Mouse (Mus musculus) erythroblast, adult 5-6 weeks (primary cell): ENCODE data around the gene Fhod1. TPM values are rescaled to one million over a fixed set of nuclear protein-coding genes. Genes with fewer than 3 reads are reported as not detected.
"Not testable (repeated sequence)": the region's sequence is repeated elsewhere in the genome, so short reads cannot be mapped to it uniquely, and the experiment has no call there.

Experiments
- ATAC-seq: replicated peaks from 2 replicates; pipeline ENCODE4 v1.8.0; 2016; ENCODE audit warnings: moderate number of reproducible peaks, mild to moderate bottlenecking, moderate TSS enrichment, inconsistent platforms; ENCODE audit not compliant: poor library complexity, low FRiP score, severe bottlenecking
- total RNA-seq, 2 experiments: library from RNA; stranded (forward) in 1 of 2; stranded (reverse) in 1 of 2; fragments of 150-400 nt in 1 of 2; fragments of 200-764, 138-1000 nt in 1 of 2; gene quantifications; 2 replicates each; pipeline versions ENCODE4 v1.2.3 to v1.2.4; 2015 to 2017; ENCODE audit warnings: low replicate concordance in 2 of 2

Gene Fhod1
- total RNA-seq, 2 experiments from 2014 or later: 0.19 to 1.0 TPM

- peak; percentile 17; the same call in 1 of the 2 replicates for ATAC-seq
These were observed 49.2 kb downstream of the Fhod1 start for GRCm38 (mm10) chr8:105298351-105299252.

DNA sequence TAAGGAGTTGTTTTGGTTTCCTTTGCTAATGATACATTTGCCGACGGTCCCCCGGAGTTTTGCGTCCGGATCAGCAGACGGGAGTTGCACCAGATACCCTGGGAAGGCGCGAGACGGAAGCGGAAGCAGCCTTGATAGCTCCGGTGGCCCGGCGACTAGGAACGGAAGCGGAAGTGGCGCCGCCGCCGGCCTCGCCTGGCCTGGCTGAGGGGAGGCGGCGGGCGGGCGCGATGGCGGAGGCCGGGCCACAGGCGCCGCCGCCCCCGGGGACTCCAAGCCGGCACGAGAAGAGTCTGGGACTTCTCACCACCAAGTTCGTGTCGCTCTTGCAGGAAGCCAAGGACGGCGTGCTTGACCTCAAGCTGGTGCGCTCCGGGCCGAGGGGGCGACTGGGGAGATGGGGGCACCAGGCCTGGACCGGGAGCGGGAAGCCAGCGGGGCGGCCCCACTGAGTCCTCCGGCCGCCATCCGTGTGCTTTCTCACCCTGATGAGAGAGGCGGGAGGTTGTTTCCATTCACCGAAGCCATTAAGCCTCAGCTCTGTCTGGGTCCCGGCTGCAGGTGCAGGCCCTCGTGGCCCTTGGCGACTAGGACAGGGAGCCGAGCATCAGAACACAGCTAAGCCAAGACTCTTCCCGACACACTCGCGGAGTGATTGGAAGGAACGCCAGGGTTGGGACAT, 50.1 kb downstream of the Fhod1 start, which contains the start of gene E2f4:
E2f4 (plus strand) TSS at position 153 of the 682 bp plus-strand sequence.
- peak; percentile 73 for ATAC-seq

- ATAC-seq: no peak
These were observed 51.7 kb downstream of the Fhod1 start, which contains the start of gene Exoc3l for GRCm38 (mm10) chr8:105295895-105296573. Gene Exoc3l (minus strand): TSS chr8:105296101.

- no peak for ATAC-seq
These were observed 52.5 kb downstream of the Fhod1 start for GRCm38 (mm10) chr8:105295256-105295655.

DNA sequence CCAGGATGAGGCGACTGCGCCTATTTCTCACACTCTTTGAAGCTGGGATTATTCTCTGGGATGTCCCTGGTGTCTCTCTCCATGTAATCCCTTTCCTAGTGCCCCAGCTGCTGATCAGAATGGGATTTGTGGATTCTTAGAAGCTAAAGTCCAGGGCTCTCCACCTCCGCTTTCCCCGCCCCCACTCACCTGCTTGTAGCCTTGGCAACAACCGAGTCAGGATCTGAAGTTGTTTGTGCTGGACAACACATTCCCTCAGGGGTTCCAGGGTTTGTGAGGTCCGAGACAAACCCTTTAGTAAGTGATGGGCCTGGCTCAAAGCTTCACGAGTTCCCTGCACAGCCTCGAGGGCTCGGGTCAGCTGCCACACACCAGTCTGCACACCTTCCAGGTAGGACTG, 53.0 kb downstream of the Fhod1 start:
- ATAC-seq: no peak

DNA sequence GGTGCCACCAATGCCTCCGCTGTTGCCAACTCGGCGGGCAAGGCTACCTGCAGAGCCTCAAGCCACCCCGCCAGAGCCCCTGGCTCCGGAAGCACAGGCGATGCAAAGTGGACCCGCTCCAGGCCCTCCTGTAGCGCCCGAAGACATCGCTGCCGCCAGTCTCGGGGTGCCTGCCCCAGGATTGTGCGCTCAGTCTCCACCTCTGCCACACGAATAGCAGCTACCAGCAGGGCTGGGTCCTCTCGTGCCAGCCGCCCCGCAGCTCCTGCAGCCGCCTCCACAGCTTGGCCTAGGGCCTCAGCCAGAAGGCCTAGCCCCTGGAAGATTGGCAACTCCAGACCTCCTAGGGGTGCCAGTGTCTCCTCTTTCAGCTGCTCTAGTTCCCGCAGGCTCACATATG, 54.3 kb downstream of the Fhod1 start:
- ATAC-seq: no peak

DNA sequence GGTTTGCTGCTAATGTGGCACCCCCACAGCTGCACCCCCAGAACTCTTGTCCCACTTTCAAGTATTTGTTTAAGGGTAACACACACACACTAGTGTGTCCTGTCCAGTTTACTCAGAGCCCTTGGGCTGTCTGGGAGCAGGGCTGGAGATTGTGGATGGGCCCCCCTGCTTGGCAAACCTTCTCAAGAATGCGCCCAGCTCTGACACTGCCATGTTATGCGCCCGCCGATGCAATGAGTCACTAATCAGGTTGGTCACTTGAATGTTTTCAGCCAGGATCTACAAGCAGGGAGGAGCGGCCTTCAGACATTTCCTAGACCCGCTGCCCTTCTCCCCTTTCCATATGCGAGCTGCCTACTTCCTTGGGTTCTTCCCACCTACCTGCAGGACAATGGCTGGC, 55.3 kb downstream of the Fhod1 start:
- ATAC-seq: no peak

- not testable (repeated sequence) for ATAC-seq
These were observed 56.0 kb downstream of the Fhod1 start for GRCm38 (mm10) chr8:105291802-105292201.

DNA sequence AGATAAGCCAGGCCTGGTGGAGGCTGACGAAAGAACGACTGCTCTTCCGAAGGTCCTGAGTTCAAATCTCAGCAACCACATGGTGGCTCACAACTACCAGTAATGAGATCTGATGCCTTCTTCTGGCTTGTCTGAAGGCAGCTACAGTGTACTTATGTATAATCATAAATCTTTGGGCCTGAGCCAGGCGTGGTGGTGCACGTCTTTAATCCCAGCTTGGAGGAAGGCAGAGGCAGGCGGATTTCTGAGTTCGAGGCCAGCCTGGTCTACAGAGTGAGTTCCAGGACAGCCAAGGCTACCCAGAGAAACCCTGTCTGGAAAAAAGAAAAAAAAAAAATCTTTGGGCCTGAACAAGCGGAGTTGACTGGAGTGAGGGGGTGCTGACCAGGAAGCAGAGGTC, 56.4 kb downstream of the Fhod1 start:
- ATAC-seq: not testable (repeated sequence)

DNA sequence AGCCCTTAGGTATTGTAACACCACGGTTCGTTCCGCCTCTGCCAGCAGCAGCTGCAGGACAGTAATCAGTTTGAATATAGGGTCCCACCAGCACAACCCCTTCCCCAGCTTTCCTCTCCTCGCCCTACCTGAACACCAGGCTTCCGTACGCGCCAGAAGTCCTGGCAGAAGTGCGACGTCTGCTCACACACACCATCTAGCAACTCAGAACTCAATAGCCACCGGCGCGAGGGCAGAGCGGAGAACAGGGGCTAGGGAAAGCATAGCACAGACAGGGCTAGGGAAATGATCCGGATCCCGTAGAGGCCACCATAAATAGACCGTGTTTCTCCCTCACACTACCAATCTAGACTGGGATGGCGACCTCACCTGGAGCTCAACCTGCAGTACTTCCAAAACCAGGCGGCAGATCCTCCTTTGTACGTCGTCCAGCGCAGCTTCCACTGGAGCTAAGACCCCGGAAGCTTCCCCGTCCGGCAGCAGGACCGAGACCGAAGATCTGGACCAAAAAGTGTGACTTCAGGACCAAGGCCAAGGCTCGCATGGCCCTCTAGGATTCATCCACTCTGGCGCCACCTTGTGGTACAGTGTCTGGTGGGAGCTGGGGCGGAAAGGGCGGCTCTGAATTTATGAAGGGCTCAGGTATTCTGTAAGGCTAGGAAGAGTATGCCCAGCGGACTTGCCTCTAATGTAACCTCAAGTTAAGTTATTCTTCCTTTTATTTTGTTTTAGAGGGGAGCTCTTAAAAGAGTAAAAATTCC, 57.0 kb downstream of the Fhod1 start:
- ATAC-seq: peak; percentile 76

DNA sequence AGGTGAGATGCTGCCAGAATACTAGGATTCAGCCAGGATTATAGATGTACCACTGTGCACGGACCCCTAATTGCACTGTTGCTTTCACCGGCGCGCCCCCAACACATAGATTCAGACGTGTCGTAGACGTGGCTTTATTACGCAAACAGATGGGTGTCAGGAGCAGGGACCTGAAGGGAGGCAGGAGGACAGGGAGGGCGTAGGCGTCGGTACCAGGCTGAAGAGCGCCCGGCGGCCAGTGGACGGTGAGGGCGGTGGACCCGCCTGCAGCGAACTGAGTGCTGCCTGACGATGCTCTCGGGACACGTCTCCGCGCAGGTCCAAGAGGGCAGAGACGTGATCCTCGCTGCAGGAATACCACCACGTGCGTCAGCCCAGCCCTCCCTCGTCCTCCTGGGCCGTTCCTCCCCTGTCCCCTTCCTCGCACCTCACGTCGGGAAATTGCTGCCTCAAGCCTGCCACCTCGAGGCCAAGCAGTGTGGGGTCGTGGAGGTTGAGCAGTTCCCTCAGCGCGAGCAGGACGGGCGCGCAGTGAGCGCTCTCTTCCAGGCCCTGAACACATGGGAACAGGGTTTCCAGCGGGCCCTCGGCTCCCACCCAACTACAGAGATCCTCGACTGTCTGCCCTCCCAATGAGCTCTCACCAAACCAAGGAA, 57.8 kb downstream of the Fhod1 start, which contains the start of gene 4931428F04Rik:
4931428F04Rik (minus strand) TSS at position 60 of the 656 bp plus-strand sequence.
- ATAC-seq: 0 out of 2 replicates have a peak, but pooled peaks have one; percentile 15

GRCm38 (mm10) chr8:105288958-105289732, 58.6 kb downstream of the Fhod1 start:
- ATAC-seq: peak; percentile 58

GRCm38 (mm10) chr8:105288231-105288630, 59.5 kb downstream of the Fhod1 start:
- ATAC-seq: no peak

DNA sequence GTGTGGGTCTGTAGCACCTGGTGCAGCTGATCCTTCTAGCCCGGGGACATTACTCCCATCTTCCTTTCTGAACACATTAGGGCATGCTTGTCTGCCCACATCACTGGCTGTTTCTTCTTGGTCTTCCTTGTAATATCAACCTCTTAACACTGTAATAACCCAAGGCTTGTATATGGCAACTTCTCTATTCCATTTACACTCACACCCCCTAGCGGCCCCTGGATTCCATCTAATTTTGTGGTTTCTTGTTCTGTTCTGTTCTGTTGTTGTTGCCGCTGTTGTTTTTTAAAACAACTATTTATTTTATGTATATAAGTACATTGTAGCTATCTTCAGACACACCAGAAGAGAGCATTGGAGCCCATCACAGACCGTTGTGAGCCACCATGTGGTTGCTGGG, 60.8 kb downstream of the Fhod1 start:
- ATAC-seq: no peak

- no peak for ATAC-seq
These were observed 62.2 kb downstream of the Fhod1 start for GRCm38 (mm10) chr8:105285514-105285913.

GRCm38 (mm10) chr8:105283074-105283473, 64.7 kb downstream of the Fhod1 start:
- ATAC-seq: peak; percentile 66

DNA sequence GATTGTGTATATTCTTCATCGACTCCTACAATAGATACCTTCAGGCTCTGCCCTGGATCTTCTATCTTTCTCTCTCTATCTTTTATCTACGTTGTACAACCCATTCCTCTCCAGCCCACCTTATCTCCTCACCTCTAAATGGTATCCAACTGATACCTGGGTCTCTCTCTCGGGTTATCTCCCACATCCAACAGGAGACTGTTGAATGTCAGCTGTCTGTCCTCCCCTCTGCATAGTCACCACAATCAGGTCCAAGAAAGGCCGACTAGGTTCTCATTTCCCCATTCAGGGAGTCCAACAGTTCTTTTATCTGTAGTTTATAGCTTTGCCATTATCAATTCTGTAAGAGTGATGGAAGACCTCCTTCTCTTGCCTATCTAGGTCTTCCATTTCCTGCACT, 65.5 kb downstream of the Fhod1 start:
- no peak for ATAC-seq

- no peak for ATAC-seq
These were observed 65.9 kb downstream of the Fhod1 start for GRCm38 (mm10) chr8:105281821-105282220.
